Comparison of ENCODE assay signal across 30 mouse cellular contexts in genomic region chr17:13036627-13037192, GRCm38 (mm10). TPM values are rescaled to one million over a fixed set of nuclear protein-coding genes. Genes with fewer than 3 reads are reported as not detected.
DNase-seq lines count a peak whose midpoint lies in the region; ATAC-seq lines count a peak whose summit lies in the region.
"Not testable (repeated sequence)": the region's sequence is repeated elsewhere in the genome, so short reads cannot be mapped to it uniquely, and the experiment has no call there.
"Had no signal": no experiment of that assay in that cellular context is flagged by ENCODE, and none has a peak within 500 bp of the region (broad histone marks: within the 10 kb centered on the region; RNA-seq: fewer than 3 reads in every experiment).

No protein-coding gene starts in this region.

- not testable (repeated sequence) for H3K9ac ChIP-seq in embryonic facial prominence, embryonic 15.5 days; heart, embryonic 12.5 days; hindbrain, embryonic 14.5 days

- not testable (repeated sequence) for H3K4me1 ChIP-seq in embryonic facial prominence, embryonic 15.5 days; heart, embryonic 12.5 days (replicated peaks); hindbrain, embryonic 14.5 days (replicated peaks; ENCODE audit: control insufficient read depth, insufficient read depth, low read length)

- H3K4me2 ChIP-seq in embryonic facial prominence, embryonic 15.5 days (replicated peaks); heart, embryonic 12.5 days; hindbrain, embryonic 14.5 days (replicated peaks): not testable (repeated sequence)

- DNase-seq in hindbrain, embryonic 14.5 days (ENCODE audit: low spot score): not testable (repeated sequence)

- not testable (repeated sequence) for H3K27ac ChIP-seq in embryonic facial prominence, embryonic 15.5 days (replicated peaks); heart, embryonic 12.5 days (ENCODE audit: poor library complexity, severe bottlenecking); hindbrain, embryonic 14.5 days

- 79% methylated on average over 4 of the region's 12 CpGs for WGBS in embryonic facial prominence, embryonic 15.5 days
- 71% methylated on average over 5 of the region's 12 CpGs for WGBS in heart, embryonic 12.5 days
- 79% methylated on average over 3 of the region's 12 CpGs for WGBS in hindbrain, embryonic 14.5 days

- not testable (repeated sequence) for H3K9me3 ChIP-seq in embryonic facial prominence, embryonic 15.5 days (replicated peaks); heart, embryonic 12.5 days (replicated peaks); hindbrain, embryonic 14.5 days (ENCODE audit: control insufficient read depth, low read length)

- not testable (repeated sequence) for H3K27me3 ChIP-seq in embryonic facial prominence, embryonic 15.5 days; heart, embryonic 12.5 days (replicated peaks); hindbrain, embryonic 14.5 days (ENCODE audit: control insufficient read depth, insufficient read depth, low read length)

- H3K36me3 ChIP-seq in embryonic facial prominence, embryonic 15.5 days; heart, embryonic 12.5 days; hindbrain, embryonic 14.5 days (replicated peaks; ENCODE audit: control insufficient read depth, insufficient read depth): not testable (repeated sequence)

- ATAC-seq in common myeloid progenitor, adult 5-6 weeks (replicated peaks; ENCODE audit: low read depth, poor library complexity, severe bottlenecking): 0 out of 2 replicates have a peak, but pooled peaks have one; percentile 15
- peak; percentile 24; the same call in 1 of the 2 replicates for ATAC-seq in embryonic facial prominence, embryonic 15.5 days (ENCODE audit: insufficient number of reproducible peaks, low FRiP score, low TSS enrichment, low read depth)
- peak; percentile 36; the same call in 1 of the 2 replicates for ATAC-seq in heart, embryonic 12.5 days (ENCODE audit: insufficient number of reproducible peaks, low FRiP score)
- ATAC-seq in hindbrain, embryonic 14.5 days (ENCODE audit: low FRiP score): 0 out of 2 replicates have a peak, but pooled peaks have one; percentile 24
- 0 out of 2 replicates have a peak, but pooled peaks have one; percentile 37 for ATAC-seq in megakaryocyte-erythroid progenitor cell, adult 5-6 weeks (replicated peaks; ENCODE audit: low FRiP score, low TSS enrichment, poor library complexity, severe bottlenecking)
- peak; percentile 28 for ATAC-seq in monocyte, adult 5-6 weeks (replicated peaks; ENCODE audit: insufficient number of reproducible peaks, low FRiP score, low TSS enrichment, poor library complexity, severe bottlenecking)

- not testable (repeated sequence) for H3K4me3 ChIP-seq in embryonic facial prominence, embryonic 15.5 days (replicated peaks); heart, embryonic 12.5 days; hindbrain, embryonic 14.5 days (replicated peaks; ENCODE audit: low read length)

RNA-seq across cellular contexts. Expression of gene Gpr31b, which starts 15.4 kb away (rescaled TPM):
- total RNA-seq in common myeloid progenitor, adult 5-6 weeks (2017): 0.73 TPM in 1 of 2 replicates, not detected in the other
- polyA plus RNA-seq in embryonic facial prominence, embryonic 15.5 days (2015; fragmentation: Nextera tagmentation; extraction: Ambion mirVana): 0.30 TPM in 1 of 2 replicates, not detected in the other
- polyA plus RNA-seq in heart, embryonic 12.5 days (2016; fragmentation: Nextera tagmentation; extraction: Ambion mirVana): 0.14 TPM in 1 of 2 replicates, not detected in the other
- polyA plus RNA-seq in hindbrain, embryonic 14.5 days (2014; fragmentation: Nextera tagmentation; extraction: Ambion mirVana): 0.16 and 0.22 TPM in 2 replicates
- not detected in 2 replicates for total RNA-seq in megakaryocyte-erythroid progenitor cell, adult 5-6 weeks (2014; fragmentation: Nextera tagmentation)
- total RNA-seq in megakaryocyte-erythroid progenitor cell, adult 5-6 weeks (2017): not detected in 2 replicates
- total RNA-seq in monocyte, adult 5-6 weeks (2017): 1.3 to 2.8 TPM in 2 of 3 replicates, not detected in the other
- total RNA-seq: adrenal gland, postnatal 10 days; gastrocnemius, adult 18-20 months; gastrocnemius, postnatal 10 days; gastrocnemius, postnatal 36 days; heart, postnatal 10 days; heart, postnatal 36 days had no signal
- polyA plus RNA-seq: cerebellum, adult 2 months; cortical plate, adult 2 months; embryonic facial prominence, embryonic 10.5 days; erythroblast, embryonic 14.5 days; forebrain, embryonic 10.5 days; forebrain, embryonic 13.5 days; G1E; heart, embryonic 10.5 days; heart, embryonic 15.5 days; hindbrain, embryonic 10.5 days; hindbrain, postnatal 0 days; inflammation-experienced regulatory T-cells, adult 6 months; intestine, embryonic 16.5 days; Patski had no signal

RNA-seq across cellular contexts. Expression of gene Tcp10b, which starts 24.2 kb away (rescaled TPM):
- total RNA-seq in common myeloid progenitor, adult 5-6 weeks (2017): 0.09 and 0.58 TPM in 2 replicates
- 0.27 and 0.29 TPM in 2 replicates for polyA plus RNA-seq in embryonic facial prominence, embryonic 15.5 days (2015; fragmentation: Nextera tagmentation; extraction: Ambion mirVana)
- 0.15 TPM in 1 of 2 replicates, not detected in the other for polyA plus RNA-seq in heart, embryonic 12.5 days (2016; fragmentation: Nextera tagmentation; extraction: Ambion mirVana)
- polyA plus RNA-seq in hindbrain, embryonic 14.5 days (2014; fragmentation: Nextera tagmentation; extraction: Ambion mirVana): 0.29 and 0.44 TPM in 2 replicates
- total RNA-seq in megakaryocyte-erythroid progenitor cell, adult 5-6 weeks (2014; fragmentation: Nextera tagmentation): not detected in 2 replicates
- total RNA-seq in megakaryocyte-erythroid progenitor cell, adult 5-6 weeks (2017): 0.23 TPM in 1 of 2 replicates, not detected in the other
- total RNA-seq in monocyte, adult 5-6 weeks (2017): 0.85 TPM in 1 of 3 replicates, not detected in the others
- total RNA-seq: CH12.LX; G1E; granulocyte monocyte progenitor cell, adult 5-6 weeks; heart, adult 2 months; heart, postnatal 36 days; hindbrain, postnatal 0 days had no signal
- polyA plus RNA-seq: embryonic facial prominence, embryonic 10.5 days; erythroblast, embryonic 14.5 days; forebrain, embryonic 10.5 days; forebrain, embryonic 13.5 days; forebrain, embryonic 16.5 days; G1E; heart, embryonic 10.5 days; inflammation-experienced regulatory T-cells, adult 6 months had no signal

RNA-seq across cellular contexts. Expression of gene Sod2, which starts 30.1 kb away (rescaled TPM):
- total RNA-seq in common myeloid progenitor, adult 5-6 weeks (2017): 77.1 and 80.1 TPM in 2 replicates
- polyA plus RNA-seq in embryonic facial prominence, embryonic 15.5 days (2015; fragmentation: Nextera tagmentation; extraction: Ambion mirVana): 98.3 and 98.5 TPM in 2 replicates
- polyA plus RNA-seq in heart, embryonic 12.5 days (2016; fragmentation: Nextera tagmentation; extraction: Ambion mirVana): 319 and 325 TPM in 2 replicates
- 163 and 172 TPM in 2 replicates for polyA plus RNA-seq in hindbrain, embryonic 14.5 days (2014; fragmentation: Nextera tagmentation; extraction: Ambion mirVana)
- 86.0 and 94.0 TPM in 2 replicates for total RNA-seq in megakaryocyte-erythroid progenitor cell, adult 5-6 weeks (2014; fragmentation: Nextera tagmentation)
- total RNA-seq in megakaryocyte-erythroid progenitor cell, adult 5-6 weeks (2017): 95.3 and 124 TPM in 2 replicates
- total RNA-seq in monocyte, adult 5-6 weeks (2017): 65.9 to 86.6 TPM (median 72.3 TPM) in 3 replicates

RNA-seq across cellular contexts. Expression of gene Wtap, which starts 42.7 kb away (rescaled TPM):
- 274 and 376 TPM in 2 replicates for total RNA-seq in common myeloid progenitor, adult 5-6 weeks (2017)
- polyA plus RNA-seq in embryonic facial prominence, embryonic 15.5 days (2015; fragmentation: Nextera tagmentation; extraction: Ambion mirVana): 120 and 125 TPM in 2 replicates
- 71.4 and 74.4 TPM in 2 replicates for polyA plus RNA-seq in heart, embryonic 12.5 days (2016; fragmentation: Nextera tagmentation; extraction: Ambion mirVana)
- polyA plus RNA-seq in hindbrain, embryonic 14.5 days (2014; fragmentation: Nextera tagmentation; extraction: Ambion mirVana): 120 and 123 TPM in 2 replicates
- 75.6 and 80.8 TPM in 2 replicates for total RNA-seq in megakaryocyte-erythroid progenitor cell, adult 5-6 weeks (2014; fragmentation: Nextera tagmentation)
- 367 and 387 TPM in 2 replicates for total RNA-seq in megakaryocyte-erythroid progenitor cell, adult 5-6 weeks (2017)
- total RNA-seq in monocyte, adult 5-6 weeks (2017): 228 to 388 TPM (median 260 TPM) in 3 replicates
